Mouse (Mus musculus): ENCODE data around the gene Map2k5. TPM values are rescaled to one million over a fixed set of nuclear protein-coding genes. Genes with fewer than 3 reads are reported as not detected.
A peak's percentile ranks its signal among the peaks of the same experiment; 100 is the strongest.

Gene Map2k5
- total and polyA plus RNA-seq, 2 experiments from 2014 or later: 22.4 to 32.7 TPM

- under 1% methylated on average over 74 of the region's 108 CpGs for WGBS
- no peak within 1 kb of the TSS for H3K9ac ChIP-seq (replicated peaks; ENCODE audit: low read length, poor library complexity, severe bottlenecking)
- no peak within 1 kb of the TSS for H3K27ac ChIP-seq (ENCODE audit: low read depth, low read length)
- TF ChIP-seq CTCF (IDR thresholded peaks at IDR 0.05): no peak
- H3K4me1 ChIP-seq (ENCODE audit: insufficient read depth, low read length): 0 out of 2 replicates have a peak, but pooled peaks cover 4% of the 10 kb centered on the region
- DNase-seq (ENCODE audit: low spot score) (no peak), ATAC-seq (ENCODE audit: low FRiP score) (no peak)
- H3K4me3 ChIP-seq (ENCODE audit: low read depth, low read length): peak within 1 kb of the TSS; percentile 39
- H3K27me3 ChIP-seq (ENCODE audit: insufficient read depth, low read length): peaks cover 78% of the 10 kb centered on the region
- no peaks in the 10 kb centered on the region for H3K9me3 ChIP-seq (ENCODE audit: low read length)
- H3K36me3 ChIP-seq (ENCODE audit: insufficient read depth, low read length): no peaks in the 10 kb centered on the region; the same call in 1 of the 2 replicates
- peak within 1 kb of the TSS; percentile 65 for H3K4me2 ChIP-seq (ENCODE audit: low read depth, low read length, poor library complexity, severe bottlenecking)
These were observed 229.0 kb downstream of the Map2k5 start, which contains the start of gene Skor1 for GRCm38 (mm10) chr9:63148410-63149371. TSS of gene Skor1 (minus strand) at chr9:63148961.

- peaks cover 77% of the 10 kb centered on the region for H3K27me3 ChIP-seq (ENCODE audit: insufficient read depth, low read length)
- WGBS: 2% methylated on average over 14 of the region's 14 CpGs
- TF ChIP-seq CTCF (IDR thresholded peaks at IDR 0.05): no peak
- H3K27ac ChIP-seq (ENCODE audit: low read depth, low read length): no peak overlapping the region
- H3K4me1 ChIP-seq (ENCODE audit: insufficient read depth, low read length): 0 out of 2 replicates have a peak, but pooled peaks cover 4% of the 10 kb centered on the region
- peak overlapping the region; percentile 65; the same call in 1 of the 2 replicates for H3K4me2 ChIP-seq (ENCODE audit: low read depth, low read length, poor library complexity, severe bottlenecking)
- H3K9me3 ChIP-seq (ENCODE audit: low read length): no peaks in the 10 kb centered on the region
- no peak for DNase-seq (ENCODE audit: low spot score)
- H3K4me3 ChIP-seq (ENCODE audit: low read depth, low read length): peak overlapping the region; percentile 39; the same call in 1 of the 2 replicates
- H3K36me3 ChIP-seq (ENCODE audit: insufficient read depth, low read length): no peaks in the 10 kb centered on the region; the same call in 1 of the 2 replicates
- ATAC-seq (ENCODE audit: low FRiP score): no peak
- H3K9ac ChIP-seq (replicated peaks; ENCODE audit: low read length, poor library complexity, severe bottlenecking): no peak overlapping the region
These were observed 229.8 kb downstream of the Map2k5 start for GRCm38 (mm10) chr9:63147786-63148409.

- DNase-seq (ENCODE audit: low spot score): no peak
- no peak overlapping the region for H3K9ac ChIP-seq (replicated peaks; ENCODE audit: low read length, poor library complexity, severe bottlenecking)
- H3K36me3 ChIP-seq (ENCODE audit: insufficient read depth, low read length): no peaks in the 10 kb centered on the region; the same call in 1 of the 2 replicates
- no peak overlapping the region for H3K4me2 ChIP-seq (ENCODE audit: low read depth, low read length, poor library complexity, severe bottlenecking)
- no peaks in the 10 kb centered on the region for H3K9me3 ChIP-seq (ENCODE audit: low read length)
- H3K4me3 ChIP-seq (ENCODE audit: low read depth, low read length): no peak overlapping the region
- peaks cover 77% of the 10 kb centered on the region for H3K27me3 ChIP-seq (ENCODE audit: insufficient read depth, low read length)
- H3K4me1 ChIP-seq (ENCODE audit: insufficient read depth, low read length): 0 out of 2 replicates have a peak, but pooled peaks cover 4% of the 10 kb centered on the region
- no peak overlapping the region for H3K27ac ChIP-seq (ENCODE audit: low read depth, low read length)
- no peak for ATAC-seq (ENCODE audit: low FRiP score)
- 2% methylated on average over 9 of the region's 9 CpGs for WGBS
- TF ChIP-seq CTCF (IDR thresholded peaks at IDR 0.05): no peak
These were observed 230.4 kb downstream of the Map2k5 start for GRCm38 (mm10) chr9:63147296-63147695.

- WGBS: under 1% methylated on average over 20 of the region's 20 CpGs
- Histone ChIP-seq H3K9ac (replicated peaks; ENCODE audit: low read length, poor library complexity, severe bottlenecking) (no peak overlapping the region), H3K36me3 (ENCODE audit: insufficient read depth, low read length) (no peaks in the 10 kb centered on the region; the same call in 1 of the 2 replicates), H3K4me3 (ENCODE audit: low read depth, low read length) (peak overlapping the region; percentile 12; the same call in 1 of the 2 replicates), H3K27me3 (ENCODE audit: insufficient read depth, low read length) (peaks cover 77% of the 10 kb centered on the region), H3K9me3 (ENCODE audit: low read length) (no peaks in the 10 kb centered on the region), H3K4me1 (ENCODE audit: insufficient read depth, low read length) (0 out of 2 replicates have a peak, but pooled peaks cover 4% of the 10 kb centered on the region), H3K27ac (ENCODE audit: low read depth, low read length) (no peak overlapping the region), H3K4me2 (ENCODE audit: low read depth, low read length, poor library complexity, severe bottlenecking) (peak overlapping the region; percentile 12; the same call in 1 of the 2 replicates)
- ATAC-seq (ENCODE audit: low FRiP score) (no peak), DNase-seq (ENCODE audit: low spot score) (no peak)
- no peak for TF ChIP-seq CTCF (IDR thresholded peaks at IDR 0.05)
These were observed 230.8 kb downstream of the Map2k5 start for GRCm38 (mm10) chr9:63146856-63147274.

DNA sequence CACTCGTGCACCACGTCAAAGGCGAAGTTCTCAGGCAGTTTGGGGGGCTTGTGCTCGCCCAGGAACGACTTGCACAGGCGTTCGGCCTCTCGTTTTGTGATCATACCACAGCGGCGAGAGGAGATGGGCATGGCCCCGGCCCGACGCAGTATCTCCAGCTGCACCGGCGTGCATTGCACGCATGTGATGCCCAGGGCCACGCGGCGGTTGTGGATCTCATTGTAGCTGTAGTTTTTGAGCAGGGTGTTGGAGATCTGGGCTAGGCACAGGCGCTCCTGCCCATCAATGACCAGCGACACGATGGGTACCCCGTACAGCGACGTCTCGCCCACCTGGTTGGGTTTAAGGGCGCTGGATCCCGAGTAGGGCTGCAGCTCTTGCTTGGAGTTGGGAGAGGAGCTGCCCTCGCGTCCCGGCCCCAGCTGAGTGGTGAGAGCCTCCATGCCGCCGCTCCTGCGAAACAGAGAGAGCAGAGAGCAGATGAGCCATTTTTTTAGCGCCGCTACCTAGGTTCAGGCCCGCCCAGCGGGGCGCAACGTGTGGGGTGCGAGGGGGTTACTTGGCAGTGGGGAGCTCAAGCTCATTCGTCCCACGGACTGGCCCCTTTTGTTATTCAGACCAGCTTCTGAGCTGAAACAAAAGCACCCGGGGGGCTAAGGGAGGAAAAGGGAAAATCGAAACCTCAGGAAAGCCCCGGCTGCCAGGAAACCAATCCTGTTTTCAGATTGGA lies 231.4 kb downstream of the Map2k5 start:
- TF ChIP-seq CTCF (IDR thresholded peaks at IDR 0.05): no peak

More for the DNA sequence above, 231.4 kb downstream of the Map2k5 start:
- DNase-seq (ENCODE audit: low spot score) (no peak), ATAC-seq (ENCODE audit: low FRiP score) (no peak)
- under 1% methylated on average over 46 of the region's 46 CpGs for WGBS
- Histone ChIP-seq H3K27ac (ENCODE audit: low read depth, low read length) (no peak overlapping the region), H3K4me3 (ENCODE audit: low read depth, low read length) (peak overlapping the region; percentile 12; the same call in 1 of the 2 replicates), H3K4me2 (ENCODE audit: low read depth, low read length, poor library complexity, severe bottlenecking) (peak overlapping the region; percentile 12; the same call in 1 of the 2 replicates), H3K4me1 (ENCODE audit: insufficient read depth, low read length) (0 out of 2 replicates have a peak, but pooled peaks cover 4% of the 10 kb centered on the region), H3K9ac (replicated peaks; ENCODE audit: low read length, poor library complexity, severe bottlenecking) (no peak overlapping the region), H3K27me3 (ENCODE audit: insufficient read depth, low read length) (peaks cover 77% of the 10 kb centered on the region), H3K36me3 (ENCODE audit: insufficient read depth, low read length) (no peaks in the 10 kb centered on the region; the same call in 1 of the 2 replicates), H3K9me3 (ENCODE audit: low read length) (no peaks in the 10 kb centered on the region)
